Mouse (Mus musculus) liver, embryonic 14.5 days (tissue): ENCODE measurements around the gene Vstm4.

Experiments
- CTCF ChIP-seq: IDR thresholded peaks from 2 replicates; pipeline ENCODE4 v1.5.1; 2016; ENCODE audit warnings: antibody characterized with exemption, low read depth, control low read depth
- EP300 ChIP-seq: IDR thresholded peaks from 2 replicates; pipeline ENCODE4 v1.6.1; 2016; ENCODE audit warnings: antibody characterized with exemption, low read depth

- TF ChIP-seq CTCF (no peak), EP300 (no peak)
These were observed 22.7 kb upstream of the Vstm4 start, which contains the start of gene Fam170b for GRCm38 (mm10) chr14:32833847-32834246.
